Mouse (Mus musculus): Measurements from ENCODE around the gene 4833439L19Rik. TPM values are rescaled to one million over a fixed set of nuclear protein-coding genes. Genes with fewer than 3 reads are reported as not detected.
A peak's percentile ranks its signal among the peaks of the same experiment; 100 is the strongest.
"Not testable (repeated sequence)": the region's sequence is repeated elsewhere in the genome, so short reads cannot be mapped to it uniquely, and the experiment has no call there.

The 4833439L19Rik gene
- polyA plus RNA-seq (2015; fragmentation: Nextera tagmentation; extraction: Ambion mirVana): 271 and 272 TPM in 2 replicates

DNA sequence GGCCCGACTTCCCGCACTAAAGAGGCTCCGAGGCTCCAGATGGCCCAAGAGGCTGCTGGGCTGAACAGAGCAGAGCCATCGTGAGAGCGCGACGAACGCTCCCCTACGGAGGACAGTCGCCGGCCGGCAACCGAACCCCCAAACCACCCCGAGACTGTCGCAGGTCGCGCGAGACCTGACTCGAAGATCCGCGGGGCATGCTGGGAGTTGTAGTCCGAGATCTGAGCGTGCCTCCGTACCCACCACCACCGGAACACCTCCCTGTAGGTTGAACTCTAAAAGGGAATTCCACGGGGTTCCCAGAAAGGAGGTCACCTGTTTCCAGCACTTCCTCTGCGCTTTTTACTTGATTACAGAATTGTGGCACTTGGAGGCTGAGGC, at the start of gene 4833439L19Rik:
Gene 4833439L19Rik (minus strand): TSS at position 235 of the 381 bp plus-strand sequence.
- under 1% methylated on average over 26 of the region's 27 CpGs for WGBS
- H3K27ac ChIP-seq (ENCODE audit: low read length): peak within 1 kb of the TSS; percentile 88

DNA sequence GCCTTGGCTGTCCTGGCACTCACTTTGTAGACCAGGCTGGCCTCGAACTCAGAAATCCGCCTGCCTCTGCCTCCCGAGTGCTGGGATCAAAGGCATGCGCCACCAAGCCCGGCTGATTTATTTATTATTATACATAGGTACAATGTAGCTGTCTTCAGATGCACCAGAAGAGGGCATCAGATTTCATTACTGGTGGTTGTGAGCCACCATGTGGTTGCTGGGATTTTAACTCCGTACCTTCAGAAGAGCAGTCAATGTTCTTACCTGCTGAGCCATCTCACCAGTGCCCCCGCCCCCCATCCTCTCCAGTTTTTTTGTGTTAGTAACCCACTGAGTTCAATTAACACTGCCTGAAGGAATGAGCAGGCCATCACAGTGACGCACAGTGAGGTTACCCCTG, 47.9 kb upstream of the 4833439L19Rik start:
- H3K27ac ChIP-seq (ENCODE audit: low read length); H3K9me3 ChIP-seq (replicated peaks; ENCODE audit: control insufficient read depth, low read length, poor library complexity, severe bottlenecking); H3K27me3 ChIP-seq (ENCODE audit: control insufficient read depth, insufficient read depth, low read depth, low read length); ATAC-seq; H3K4me2 ChIP-seq (ENCODE audit: low read length); H3K36me3 ChIP-seq (ENCODE audit: control insufficient read depth, insufficient read depth, low read length); H3K4me3 ChIP-seq (ENCODE audit: low read depth, low read length); H3K9ac ChIP-seq (ENCODE audit: low read depth, low read length): not testable (repeated sequence)
- WGBS: 88% methylated on average over 8 of the region's 8 CpGs
- H3K4me1 ChIP-seq (ENCODE audit: control insufficient read depth, insufficient read depth, low read length): peaks cover 25% of the 10 kb centered on the region

More for the DNA sequence above, at the start of gene 4833439L19Rik:
- Histone ChIP-seq H3K4me1 (ENCODE audit: control insufficient read depth, insufficient read depth, low read length) (peaks cover 10% of the 10 kb centered on the region), H3K4me3 (ENCODE audit: low read depth, low read length) (peak within 1 kb of the TSS; percentile 94), H3K9ac (ENCODE audit: low read depth, low read length) (peak within 1 kb of the TSS; percentile 96), H3K9me3 (replicated peaks; ENCODE audit: control insufficient read depth, low read length, poor library complexity, severe bottlenecking) (no peaks in the 10 kb centered on the region), H3K4me2 (ENCODE audit: low read length) (peak within 1 kb of the TSS; percentile 95), H3K36me3 (ENCODE audit: control insufficient read depth, insufficient read depth, low read length) (peaks cover 6% of the 10 kb centered on the region), H3K27me3 (ENCODE audit: control insufficient read depth, insufficient read depth, low read depth, low read length) (no peaks in the 10 kb centered on the region)
- peak; percentile 98 for ATAC-seq

DNA sequence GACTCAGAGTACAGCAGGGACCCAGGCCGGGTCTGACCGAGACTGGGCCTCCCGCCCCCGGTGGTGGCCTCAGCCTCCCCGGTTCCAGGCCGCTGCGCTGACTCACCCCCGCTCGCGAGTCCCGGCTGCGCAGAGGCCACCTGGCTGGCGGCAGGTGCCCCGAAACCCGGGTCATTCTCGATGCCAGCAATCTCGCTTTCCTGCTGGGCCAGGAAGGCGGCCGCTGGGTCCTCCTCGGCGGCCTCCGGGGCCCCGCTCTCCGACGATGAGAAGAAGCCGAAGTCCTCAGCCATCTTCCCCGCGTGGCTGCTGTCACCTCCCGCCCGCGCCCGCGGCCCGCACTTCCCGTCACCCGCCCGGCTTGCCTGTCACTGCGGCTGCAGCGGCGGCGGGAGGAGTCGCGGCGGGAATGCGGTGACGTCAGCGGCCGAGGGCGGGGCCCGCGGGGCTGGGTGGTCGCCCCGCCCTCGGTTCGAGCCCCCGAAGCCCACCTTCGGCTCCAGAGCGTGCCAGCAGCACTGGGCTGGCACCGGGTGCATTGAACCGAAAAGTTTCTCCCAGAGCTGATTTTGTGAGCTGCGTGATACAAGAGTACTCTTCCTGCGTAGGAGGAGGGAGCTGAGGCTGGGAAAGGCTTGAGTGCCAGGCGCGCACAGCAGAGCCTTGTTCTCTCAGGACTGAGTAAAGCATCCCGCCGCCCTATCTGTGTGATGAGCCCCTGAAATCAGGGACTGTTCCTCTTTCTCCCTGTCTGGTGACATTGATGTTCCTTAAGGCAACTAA, 45.9 kb upstream of the 4833439L19Rik start, which contains the start of gene Cltb:
Gene Cltb (minus strand): TSS at position 373 of the 783 bp plus-strand sequence.
- WGBS: under 1% methylated on average over 65 of the region's 66 CpGs

DNA sequence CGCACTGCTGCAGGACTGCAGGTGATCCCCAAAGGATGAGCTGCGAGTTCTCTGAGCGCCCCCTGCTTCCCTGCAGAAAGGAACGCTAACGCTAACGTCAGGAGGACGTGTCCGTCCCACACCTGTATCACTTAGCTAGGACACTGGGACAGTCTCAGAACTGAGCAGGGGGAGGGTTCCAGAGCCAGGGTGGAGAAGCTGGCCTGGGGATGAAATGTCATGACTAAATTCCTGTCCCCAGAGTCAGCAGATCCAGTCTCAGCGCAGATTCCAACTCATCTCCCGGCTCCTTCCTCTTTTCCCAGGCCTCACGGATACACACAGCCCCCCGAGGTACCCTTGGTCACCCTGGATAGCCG, 45.4 kb upstream of the 4833439L19Rik start:
- Histone ChIP-seq H3K9ac (ENCODE audit: low read depth, low read length) (peak overlapping the region; percentile 91), H3K4me1 (ENCODE audit: control insufficient read depth, insufficient read depth, low read length) (peaks cover 25% of the 10 kb centered on the region), H3K27ac (ENCODE audit: low read length) (peak overlapping the region; percentile 78), H3K36me3 (ENCODE audit: control insufficient read depth, insufficient read depth, low read length) (0 out of 2 replicates have a peak, but pooled peaks cover 2% of the 10 kb centered on the region), H3K4me2 (ENCODE audit: low read length) (peak overlapping the region; percentile 77), H3K4me3 (ENCODE audit: low read depth, low read length) (peak overlapping the region; percentile 81), H3K27me3 (ENCODE audit: control insufficient read depth, insufficient read depth, low read depth, low read length) (no peaks in the 10 kb centered on the region; the same call in 1 of the 2 replicates), H3K9me3 (replicated peaks; ENCODE audit: control insufficient read depth, low read length, poor library complexity, severe bottlenecking) (no peaks in the 10 kb centered on the region)
- ATAC-seq: no peak
- WGBS: 6% methylated on average over 13 of the region's 13 CpGs

More for the DNA sequence above, 45.9 kb upstream of the 4833439L19Rik start, which contains the start of gene Cltb:
- Histone ChIP-seq H3K4me3 (ENCODE audit: low read depth, low read length) (peak within 1 kb of the TSS; percentile 81), H3K36me3 (ENCODE audit: control insufficient read depth, insufficient read depth, low read length) (0 out of 2 replicates have a peak, but pooled peaks cover 2% of the 10 kb centered on the region), H3K9me3 (replicated peaks; ENCODE audit: control insufficient read depth, low read length, poor library complexity, severe bottlenecking) (no peaks in the 10 kb centered on the region), H3K9ac (ENCODE audit: low read depth, low read length) (peak within 1 kb of the TSS; percentile 91), H3K4me1 (ENCODE audit: control insufficient read depth, insufficient read depth, low read length) (peaks cover 25% of the 10 kb centered on the region), H3K27me3 (ENCODE audit: control insufficient read depth, insufficient read depth, low read depth, low read length) (no peaks in the 10 kb centered on the region), H3K27ac (ENCODE audit: low read length) (peak within 1 kb of the TSS; percentile 78), H3K4me2 (ENCODE audit: low read length) (peak within 1 kb of the TSS; percentile 77)
- ATAC-seq: peak; percentile 74

DNA sequence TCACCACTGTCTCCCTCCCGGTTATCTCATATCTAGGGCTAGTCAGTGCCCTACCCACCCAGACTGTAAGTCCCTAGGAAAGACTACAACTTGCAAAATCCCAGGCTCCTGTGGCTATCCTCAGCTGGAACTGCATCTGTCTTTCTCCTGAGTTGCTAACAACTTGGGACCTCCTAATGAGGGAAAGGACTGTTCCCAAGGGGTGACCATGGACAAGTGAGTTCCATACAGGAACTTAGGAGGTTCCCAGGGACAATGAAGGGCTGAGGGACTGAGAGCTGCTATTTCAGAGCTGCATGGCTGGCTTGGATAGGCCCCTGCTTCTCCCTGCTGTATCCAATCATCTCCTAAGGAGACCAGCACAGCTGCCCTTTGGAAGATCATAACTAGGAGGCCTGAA, 44.1 kb upstream of the 4833439L19Rik start:
- 0 out of 2 replicates have a peak, but pooled peaks cover 8% of the 10 kb centered on the region for H3K36me3 ChIP-seq (ENCODE audit: control insufficient read depth, insufficient read depth, low read length)
- peak overlapping the region; percentile 77 for H3K4me2 ChIP-seq (ENCODE audit: low read length)
- WGBS: 7% methylated on average over 1 of the region's 1 CpGs
- peak overlapping the region; percentile 21 for H3K4me3 ChIP-seq (ENCODE audit: low read depth, low read length)
- peak overlapping the region; percentile 42; the same call in 1 of the 2 replicates for H3K9ac ChIP-seq (ENCODE audit: low read depth, low read length)
- H3K9me3 ChIP-seq (replicated peaks; ENCODE audit: control insufficient read depth, low read length, poor library complexity, severe bottlenecking): no peaks in the 10 kb centered on the region
- no peak overlapping the region for H3K27ac ChIP-seq (ENCODE audit: low read length)
- peaks cover 25% of the 10 kb centered on the region for H3K4me1 ChIP-seq (ENCODE audit: control insufficient read depth, insufficient read depth, low read length)
- no peak for ATAC-seq
- H3K27me3 ChIP-seq (ENCODE audit: control insufficient read depth, insufficient read depth, low read depth, low read length): no peaks in the 10 kb centered on the region; the same call in 1 of the 2 replicates

DNA sequence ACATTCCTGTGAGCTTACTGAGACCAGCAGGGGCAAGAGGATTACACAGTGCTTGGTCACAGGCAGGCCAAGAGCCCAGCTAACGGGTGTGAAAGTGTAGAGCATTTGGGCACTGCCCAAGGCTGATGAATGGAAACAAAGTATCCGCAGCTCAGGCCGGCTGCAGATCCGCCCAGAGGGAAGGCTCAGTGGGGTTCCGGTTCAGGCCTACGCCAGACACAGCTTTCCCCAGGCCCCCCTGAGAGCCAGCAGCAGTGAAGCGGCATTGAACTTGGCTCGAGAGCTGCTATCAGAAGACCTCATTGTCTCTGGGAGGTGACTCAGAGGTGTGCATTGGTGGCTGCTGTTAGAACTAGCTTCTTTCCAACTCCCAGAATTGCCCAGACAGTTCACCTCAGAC, 43.4 kb upstream of the 4833439L19Rik start:
- Histone ChIP-seq H3K9ac (ENCODE audit: low read depth, low read length) (peak overlapping the region; percentile 42), H3K27me3 (ENCODE audit: control insufficient read depth, insufficient read depth, low read depth, low read length) (no peaks in the 10 kb centered on the region; the same call in 1 of the 2 replicates), H3K4me1 (ENCODE audit: control insufficient read depth, insufficient read depth, low read length) (peaks cover 25% of the 10 kb centered on the region), H3K4me2 (ENCODE audit: low read length) (peak overlapping the region; percentile 77), H3K27ac (ENCODE audit: low read length) (0 out of 2 replicates have a peak overlapping the region, but pooled peaks have one; percentile 9), H3K9me3 (replicated peaks; ENCODE audit: control insufficient read depth, low read length, poor library complexity, severe bottlenecking) (no peaks in the 10 kb centered on the region), H3K36me3 (ENCODE audit: control insufficient read depth, insufficient read depth, low read length) (0 out of 2 replicates have a peak, but pooled peaks cover 9% of the 10 kb centered on the region), H3K4me3 (ENCODE audit: low read depth, low read length) (peak overlapping the region; percentile 21)
- no peak for ATAC-seq
- WGBS: 8% methylated on average over 8 of the region's 8 CpGs

DNA sequence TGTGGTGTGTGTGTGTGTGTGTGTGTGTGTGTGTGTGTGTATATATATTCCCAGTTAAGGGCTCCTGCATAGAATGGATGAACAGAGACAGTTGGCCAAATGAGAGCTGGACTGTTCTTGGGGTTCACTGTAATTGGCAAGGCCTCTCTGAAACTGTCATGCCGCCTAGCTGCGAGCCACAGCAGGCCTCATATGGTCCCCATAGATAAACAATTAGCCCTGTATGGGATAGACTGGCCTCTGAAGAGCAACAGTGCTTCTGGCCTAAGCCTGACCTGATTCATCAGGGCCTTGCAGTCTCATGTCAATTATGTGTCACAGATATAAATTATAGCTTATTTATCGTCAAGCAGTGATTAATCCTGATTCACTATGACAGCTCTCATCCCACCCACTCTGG, 42.8 kb upstream of the 4833439L19Rik start:
- H3K4me2 ChIP-seq (ENCODE audit: low read length): peak overlapping the region; percentile 77
- H3K9me3 ChIP-seq (replicated peaks; ENCODE audit: control insufficient read depth, low read length, poor library complexity, severe bottlenecking): no peaks in the 10 kb centered on the region
- no peak for ATAC-seq
- no peak overlapping the region for H3K4me3 ChIP-seq (ENCODE audit: low read depth, low read length)
- H3K36me3 ChIP-seq (ENCODE audit: control insufficient read depth, insufficient read depth, low read length): 0 out of 2 replicates have a peak, but pooled peaks cover 9% of the 10 kb centered on the region
- WGBS: 67% methylated on average over 3 of the region's 3 CpGs
- H3K27ac ChIP-seq (ENCODE audit: low read length): no peak overlapping the region
- no peaks in the 10 kb centered on the region; the same call in 1 of the 2 replicates for H3K27me3 ChIP-seq (ENCODE audit: control insufficient read depth, insufficient read depth, low read depth, low read length)
- no peak overlapping the region for H3K9ac ChIP-seq (ENCODE audit: low read depth, low read length)
- peaks cover 25% of the 10 kb centered on the region for H3K4me1 ChIP-seq (ENCODE audit: control insufficient read depth, insufficient read depth, low read length)

DNA sequence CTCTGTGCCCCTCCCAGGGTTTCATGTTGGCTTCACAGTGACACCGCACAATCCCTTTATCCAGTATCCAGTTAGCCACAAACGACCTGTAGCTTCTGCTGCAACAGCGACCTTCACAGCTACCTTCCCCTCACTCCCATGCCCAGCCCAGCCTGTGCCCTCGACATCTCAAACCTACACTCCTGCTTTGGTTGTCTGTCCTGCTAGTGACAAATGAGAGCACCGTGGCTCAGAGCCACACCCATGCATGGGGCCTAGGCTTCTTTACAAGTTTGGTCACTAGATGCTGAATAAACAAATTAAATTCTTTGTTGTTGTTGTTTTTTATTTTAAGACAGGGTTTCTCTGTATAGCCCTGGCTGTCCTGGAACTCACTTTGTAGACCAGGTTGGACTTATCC, 42.0 kb upstream of the 4833439L19Rik start:
- no peak overlapping the region for H3K27ac ChIP-seq (ENCODE audit: low read length)

DNA sequence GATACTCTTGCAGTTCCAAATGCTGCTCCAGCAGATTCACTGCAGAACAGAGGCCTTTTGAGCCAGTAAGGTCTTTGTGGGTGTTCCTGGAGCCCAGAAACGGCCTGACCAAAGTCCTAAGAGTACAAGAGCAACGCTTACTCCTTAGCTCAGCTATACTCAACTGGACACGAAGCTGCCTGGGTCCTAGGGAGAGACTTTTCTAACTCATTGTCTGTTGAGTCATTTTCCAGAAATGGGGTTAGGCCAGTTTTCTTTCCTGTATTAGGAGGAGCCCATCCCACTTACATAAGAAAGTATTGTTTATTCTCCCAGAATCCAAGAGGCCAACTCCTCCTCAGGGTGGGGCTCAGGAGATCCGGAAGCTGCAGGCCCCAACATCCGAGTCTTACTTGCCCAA, 40.2 kb upstream of the 4833439L19Rik start:
- Histone ChIP-seq H3K9ac (ENCODE audit: low read depth, low read length) (no peak overlapping the region), H3K4me1 (ENCODE audit: control insufficient read depth, insufficient read depth, low read length) (peaks cover 20% of the 10 kb centered on the region), H3K27ac (ENCODE audit: low read length) (no peak overlapping the region), H3K4me2 (ENCODE audit: low read length) (no peak overlapping the region), H3K4me3 (ENCODE audit: low read depth, low read length) (no peak overlapping the region), H3K27me3 (ENCODE audit: control insufficient read depth, insufficient read depth, low read depth, low read length) (no peaks in the 10 kb centered on the region; the same call in 1 of the 2 replicates), H3K9me3 (replicated peaks; ENCODE audit: control insufficient read depth, low read length, poor library complexity, severe bottlenecking) (no peaks in the 10 kb centered on the region), H3K36me3 (ENCODE audit: control insufficient read depth, insufficient read depth, low read length) (0 out of 2 replicates have a peak, but pooled peaks cover 9% of the 10 kb centered on the region)
- WGBS: 82% methylated on average over 5 of the region's 5 CpGs
- no peak for ATAC-seq

More for the DNA sequence above, 42.0 kb upstream of the 4833439L19Rik start:
- H3K4me3 ChIP-seq (ENCODE audit: low read depth, low read length): no peak overlapping the region
- 0 out of 2 replicates have a peak, but pooled peaks cover 9% of the 10 kb centered on the region for H3K36me3 ChIP-seq (ENCODE audit: control insufficient read depth, insufficient read depth, low read length)
- H3K9ac ChIP-seq (ENCODE audit: low read depth, low read length): no peak overlapping the region
- H3K27me3 ChIP-seq (ENCODE audit: control insufficient read depth, insufficient read depth, low read depth, low read length): no peaks in the 10 kb centered on the region; the same call in 1 of the 2 replicates
- H3K4me2 ChIP-seq (ENCODE audit: low read length): no peak overlapping the region
- H3K4me1 ChIP-seq (ENCODE audit: control insufficient read depth, insufficient read depth, low read length): peaks cover 25% of the 10 kb centered on the region
- no peak for ATAC-seq
- H3K9me3 ChIP-seq (replicated peaks; ENCODE audit: control insufficient read depth, low read length, poor library complexity, severe bottlenecking): no peaks in the 10 kb centered on the region
- 73% methylated on average over 5 of the region's 5 CpGs for WGBS

Measured in midbrain, embryonic 16.5 days (tissue).